Mouse (Mus musculus) lung, adult 2 months (tissue): ENCODE measurements around the gene Plekhg1. TPM values are rescaled to one million over a fixed set of nuclear protein-coding genes. Genes with fewer than 3 reads are reported as not detected.

ENCODE experiments used
- DNase-seq: peaks from one replicate; pipeline ENCODE4 v3.0.0; 2022
- H3K4me1 ChIP-seq: fragments of 200-500 bp; 2 replicates; pipeline ENCODE4 v1.6.1; 2011; ENCODE audit warnings: low read length; ENCODE audit not compliant: control insufficient read depth, insufficient read depth
- H3K4me3 ChIP-seq: fragments of 200-500 bp; replicated peaks from 2 replicates; pipeline ENCODE3; 2011; ENCODE audit warnings: low read depth, mild to moderate bottlenecking, control low read depth, low read length; ENCODE audit errors: extremely low read depth
- CTCF ChIP-seq: fragments of 200-500 bp; IDR thresholded peaks from 2 replicates; pipeline ENCODE4 v1.5.1; 2011; ENCODE audit warnings: mild to moderate bottlenecking, low read length, control low read depth; ENCODE audit not compliant: insufficient read depth
- POLR2A ChIP-seq: fragments of 200-500 bp; IDR thresholded peaks from 2 replicates; pipeline ENCODE4 v1.6.1; 2011; ENCODE audit warnings: low read depth, mild to moderate bottlenecking, control low read depth, low read length, borderline replicate concordance; ENCODE audit errors: extremely low read depth
- WGBS: fragments of 180-500 bp; shearing (Covaris S2); methylation state at CpG from one replicate; pipeline ENCODE4 v1.1.7; 2018; 5-methylcytosine and 5-hydroxymethylcytosine counted together
- polyA plus RNA-seq: library from polyadenylated mRNA; depleted of rRNA; stranded (reverse); fragments of >200 nt; gene quantifications from 2 replicates; pipeline ENCODE4 v1.2.3, GENCODE M21; 2012

Gene Plekhg1
- polyA plus RNA-seq, 1 experiment = 8.6 TPM

DNA sequence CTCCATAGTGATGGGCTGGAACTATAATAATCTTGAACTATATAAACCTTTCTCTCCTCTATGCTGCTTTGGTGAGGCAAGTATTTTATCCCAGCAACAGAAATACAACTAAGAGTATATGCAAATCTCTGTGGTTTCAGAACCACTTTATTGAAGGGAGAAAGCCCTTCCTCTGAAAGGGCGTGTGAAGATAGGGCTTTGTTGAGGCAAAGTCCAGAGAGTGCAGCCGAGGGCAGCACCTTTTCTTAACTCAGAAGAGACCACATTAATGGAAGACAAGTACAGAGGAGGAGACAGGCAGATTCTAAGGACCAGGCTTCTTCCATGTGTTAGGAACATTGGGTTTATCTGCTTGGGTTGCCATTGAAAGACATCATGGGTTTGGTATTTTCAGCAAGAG lies 36.6 kb downstream of the Plekhg1 start:
- TF ChIP-seq CTCF (no peak), POLR2A (no peak)
- no peak for DNase-seq
- H3K4me3 ChIP-seq = no peak overlapping the region
- 78% methylated on average over 2 of the region's 2 CpGs for WGBS
- H3K4me1 ChIP-seq = peaks cover 2% of the 10 kb centered on the region; the same call in 1 of the 2 replicates

DNA sequence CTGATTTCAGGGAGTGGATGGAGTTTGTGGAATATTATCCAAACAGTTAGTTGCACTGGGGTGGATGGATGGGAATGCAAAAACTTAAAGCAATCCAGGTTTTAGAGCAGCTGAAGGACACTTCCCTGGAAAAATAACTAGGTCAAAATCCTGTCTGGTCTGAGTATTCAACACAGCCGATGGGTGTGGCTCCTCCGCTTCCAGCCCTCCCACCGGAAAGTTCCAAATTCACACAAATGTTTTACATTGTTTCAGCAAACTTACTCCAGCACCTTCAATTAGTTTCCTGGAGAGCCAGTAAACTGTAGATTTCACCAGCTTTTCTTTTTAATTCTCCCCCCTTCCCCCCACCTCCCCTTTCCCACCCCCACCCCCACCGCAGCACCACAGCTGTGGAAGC lies 45.2 kb downstream of the Plekhg1 start:
- WGBS = 35% methylated on average over 4 of the region's 4 CpGs
- TF ChIP-seq CTCF (no peak), POLR2A (no peak)
- Histone ChIP-seq H3K4me3 (no peak overlapping the region), H3K4me1 (peaks cover 3% of the 10 kb centered on the region; the same call in 1 of the 2 replicates)
- no peak for DNase-seq

DNA sequence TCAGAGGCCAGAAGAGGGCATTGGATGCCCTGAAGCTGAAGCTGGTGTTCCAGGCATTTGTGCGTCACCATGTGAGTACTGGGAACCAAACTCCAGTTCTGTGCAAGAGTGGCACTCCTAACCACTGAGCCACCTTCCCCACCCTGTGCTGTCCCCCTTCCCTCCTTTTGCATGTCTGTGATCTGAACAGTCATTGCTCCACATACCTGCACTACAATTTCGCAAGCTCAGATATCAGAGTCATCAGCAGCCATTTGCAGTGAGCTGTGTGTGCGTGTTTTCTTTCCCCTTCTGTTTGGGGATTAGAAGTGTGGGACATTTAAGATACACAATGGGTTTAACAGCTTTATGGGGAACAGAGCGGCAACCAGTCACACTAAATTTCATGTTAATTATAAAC lies 46.4 kb downstream of the Plekhg1 start:
- WGBS = 95% methylated on average over 4 of the region's 4 CpGs
- no peak for TF ChIP-seq POLR2A
- no peak for TF ChIP-seq CTCF
- H3K4me3 ChIP-seq = no peak overlapping the region
- H3K4me1 ChIP-seq = peaks cover 3% of the 10 kb centered on the region; the same call in 1 of the 2 replicates
- DNase-seq = no peak

DNA sequence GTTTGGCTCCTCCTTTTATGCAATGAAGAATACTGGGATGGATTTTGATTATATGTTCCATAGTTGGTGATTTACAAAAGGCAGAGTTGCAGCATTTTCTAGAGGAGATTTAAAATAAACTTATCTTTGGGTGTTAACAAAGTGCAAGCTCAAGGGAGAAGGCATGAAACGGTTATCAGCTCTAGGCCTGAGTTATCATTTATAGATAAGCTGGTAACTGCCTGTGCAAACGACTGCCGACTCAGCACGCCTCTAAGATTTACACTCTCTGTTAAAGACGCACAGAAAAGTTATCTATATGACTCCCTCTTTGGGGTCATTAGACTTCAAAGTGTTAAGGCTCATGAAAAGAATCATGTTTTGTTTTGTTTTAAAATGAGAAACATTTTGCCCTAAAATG lies 46.8 kb downstream of the Plekhg1 start:
- Histone ChIP-seq H3K4me3 (no peak overlapping the region), H3K4me1 (peaks cover 3% of the 10 kb centered on the region; the same call in 1 of the 2 replicates)
- WGBS = 50% methylated on average over 5 of the region's 5 CpGs
- DNase-seq = no peak
- TF ChIP-seq POLR2A (no peak), CTCF (no peak)

DNA sequence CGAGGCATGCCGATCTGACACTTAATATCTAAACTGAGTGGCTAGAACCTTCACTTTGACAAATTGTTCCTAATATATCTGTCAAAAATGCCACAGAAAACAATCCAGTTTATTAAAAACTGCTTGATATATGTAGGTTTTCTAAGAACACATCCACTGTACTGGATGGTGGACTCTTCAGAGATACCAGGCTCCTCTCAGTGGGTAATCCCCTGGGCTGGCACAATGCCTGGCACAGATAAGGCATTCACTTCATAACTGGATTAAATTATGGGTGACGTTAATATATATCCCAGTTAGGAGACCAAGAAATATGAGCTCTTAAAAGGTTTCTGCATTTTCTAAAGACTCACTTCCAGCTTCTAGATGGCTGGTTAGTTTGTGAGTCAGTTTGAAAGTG lies 53.7 kb downstream of the Plekhg1 start:
- no peak for DNase-seq
- TF ChIP-seq POLR2A (no peak), CTCF (no peak)
- WGBS = 72% methylated on average over 3 of the region's 3 CpGs
- Histone ChIP-seq H3K4me3 (no peak overlapping the region), H3K4me1 (no peaks in the 10 kb centered on the region; the same call in 1 of the 2 replicates)

DNA sequence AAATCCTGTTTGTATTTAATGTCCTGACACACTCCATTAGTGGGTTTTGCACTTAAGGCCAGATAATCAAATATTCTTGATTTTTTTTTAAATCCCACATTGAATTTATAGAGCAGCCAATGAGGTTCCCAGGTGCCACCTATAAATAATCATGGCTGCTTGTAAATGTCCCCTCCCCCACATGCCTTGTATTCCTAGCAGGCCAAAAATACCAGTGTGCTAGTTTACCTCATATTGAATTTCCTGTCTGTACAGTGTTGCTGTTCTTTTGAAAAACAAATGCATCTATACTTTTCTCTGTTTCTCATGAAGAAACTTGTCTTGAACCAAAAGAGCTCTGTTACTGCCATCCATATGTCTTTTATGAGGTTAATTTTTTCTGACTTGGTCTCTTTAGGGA lies 59.3 kb downstream of the Plekhg1 start:
- Histone ChIP-seq H3K4me3 (no peak overlapping the region), H3K4me1 (no peaks in the 10 kb centered on the region)
- no peak for DNase-seq
- TF ChIP-seq POLR2A = no peak
- TF ChIP-seq CTCF = no peak

DNA sequence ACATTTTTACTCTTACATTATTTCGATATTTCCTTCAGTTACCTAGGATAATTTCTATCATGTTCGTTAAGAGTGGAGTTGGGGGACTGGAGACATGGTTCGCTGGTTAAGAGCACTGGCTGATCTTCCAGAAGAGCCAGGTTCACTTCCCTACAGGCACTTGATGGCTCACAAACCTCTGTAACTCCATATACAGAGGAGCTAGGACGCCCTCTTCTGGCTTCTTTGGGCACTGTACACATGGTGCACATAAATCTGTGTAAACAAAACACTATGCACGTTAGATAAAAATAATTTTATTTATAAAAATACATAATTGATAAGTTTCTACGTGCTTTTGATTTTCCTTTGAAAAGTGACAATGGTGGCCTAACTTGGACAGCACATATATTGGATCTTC lies 61.1 kb downstream of the Plekhg1 start:
- WGBS = 79% methylated on average over 6 of the region's 6 CpGs
- Histone ChIP-seq H3K4me3 (no peak overlapping the region), H3K4me1 (no peaks in the 10 kb centered on the region; the same call in 1 of the 2 replicates)
- TF ChIP-seq CTCF (no peak), POLR2A (no peak)
- no peak for DNase-seq

DNA sequence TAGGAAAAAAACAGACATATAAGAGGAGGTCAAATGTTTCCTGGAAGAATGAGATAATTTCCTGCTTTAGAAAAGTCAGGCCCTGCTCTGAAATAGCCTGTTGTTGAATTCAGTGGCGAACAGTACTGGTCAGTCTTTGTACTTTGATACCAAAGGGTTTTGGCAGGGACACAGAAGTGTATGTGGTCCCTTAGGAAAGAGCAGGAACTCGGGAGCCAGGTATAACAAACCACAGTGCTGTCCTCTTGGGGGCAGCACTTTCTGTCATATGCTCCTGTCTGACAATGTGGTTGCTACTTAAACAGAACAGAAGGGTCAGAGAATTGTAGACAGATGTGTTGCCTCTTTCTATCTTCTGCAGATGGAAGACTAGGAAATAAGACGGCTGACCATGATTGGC lies 65.2 kb downstream of the Plekhg1 start:
- no peak for DNase-seq
- WGBS = 31% methylated on average over 3 of the region's 3 CpGs

DNA sequence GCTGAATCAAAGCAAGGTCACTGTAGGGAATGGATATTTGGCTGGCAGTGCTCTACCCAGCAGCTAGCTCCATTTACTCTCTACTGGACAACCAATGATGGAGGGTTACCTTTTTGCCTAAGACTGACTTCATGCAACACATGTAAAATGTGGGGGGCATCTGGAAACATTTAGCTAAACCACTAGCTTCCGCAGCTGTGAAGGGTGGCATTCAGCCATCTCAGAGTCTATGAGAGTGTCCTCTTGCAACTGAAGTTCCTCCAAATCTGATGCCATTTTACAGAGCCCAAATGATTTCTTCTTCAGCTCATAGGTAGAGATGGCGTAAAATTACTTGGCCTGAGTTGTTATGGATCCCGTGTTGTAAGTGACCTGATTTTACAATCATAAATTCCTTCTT lies 67.8 kb downstream of the Plekhg1 start:
- 91% methylated on average over 3 of the region's 3 CpGs for WGBS
- DNase-seq = no peak
- peaks cover 5% of the 10 kb centered on the region for H3K4me1 ChIP-seq
- H3K4me3 ChIP-seq = no peak overlapping the region
- TF ChIP-seq CTCF (no peak), POLR2A (no peak)

More for the DNA sequence above, 65.2 kb downstream of the Plekhg1 start:
- Histone ChIP-seq H3K4me1 (no peaks in the 10 kb centered on the region; the same call in 1 of the 2 replicates), H3K4me3 (no peak overlapping the region)
- TF ChIP-seq POLR2A = no peak
- TF ChIP-seq CTCF = no peak

DNA sequence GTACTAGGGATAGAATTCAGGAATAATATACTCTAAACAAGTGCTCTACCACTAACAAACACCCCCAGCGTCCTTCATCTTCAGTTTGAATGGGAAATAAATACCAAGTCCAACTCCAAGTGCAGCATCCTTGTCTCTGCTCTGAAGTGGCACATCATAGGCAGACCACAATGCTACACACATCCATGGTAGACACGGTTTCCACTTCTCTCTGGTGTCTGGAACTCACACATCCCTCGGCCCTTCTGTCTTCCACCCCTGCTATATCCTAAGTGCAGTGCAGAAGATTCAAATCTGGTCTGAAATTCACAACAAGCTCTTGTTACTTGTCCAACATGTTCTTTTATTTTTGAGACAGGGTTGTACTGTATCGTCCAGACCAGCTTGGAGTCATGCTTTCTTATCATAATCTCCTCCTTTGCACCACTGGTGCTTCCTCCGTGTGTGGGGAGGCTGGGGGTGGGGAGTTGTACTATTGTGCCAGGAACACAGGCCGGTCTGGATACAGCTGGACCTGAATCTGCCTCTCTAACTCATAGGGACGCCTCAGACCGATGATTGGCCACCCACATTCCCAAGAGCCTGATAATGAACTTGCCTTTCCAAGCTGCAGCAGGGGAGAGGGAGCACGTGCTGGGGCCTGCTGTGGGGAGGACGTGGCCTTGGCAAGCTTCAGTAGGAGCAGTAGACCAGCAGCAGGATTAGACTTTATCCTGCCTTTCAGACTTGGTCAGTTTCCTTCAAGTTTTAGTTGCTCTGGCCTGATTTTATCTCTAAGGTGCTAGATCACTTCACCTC lies 70.5 kb downstream of the Plekhg1 start:
- no peak for DNase-seq
- Histone ChIP-seq H3K4me1 (peaks cover 5% of the 10 kb centered on the region), H3K4me3 (no peak overlapping the region)
- WGBS = 44% methylated on average over 10 of the region's 10 CpGs
- TF ChIP-seq POLR2A (no peak), CTCF (no peak)
